25 mouse cellular contexts compared by ENCODE assay signal in the genomic region with DNA sequence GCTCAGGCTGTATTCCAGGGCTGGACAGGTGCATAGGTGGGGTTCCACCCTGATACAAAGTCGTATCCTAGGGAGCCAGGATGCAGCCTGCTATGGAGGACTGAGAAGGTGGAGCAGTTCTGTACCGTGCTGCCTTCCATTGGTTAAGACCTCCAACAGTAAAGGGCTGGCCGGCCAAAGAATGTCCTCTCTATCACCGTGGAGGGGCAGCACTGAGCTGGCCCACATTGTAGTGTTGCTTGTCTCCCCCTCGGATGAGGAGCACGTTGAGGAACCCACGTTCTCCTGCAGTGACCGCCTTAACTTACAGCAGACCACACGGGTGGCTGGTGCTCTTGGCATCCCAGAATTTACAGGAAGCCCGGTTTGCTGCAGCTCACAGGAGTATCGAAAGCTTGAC. TPM values are rescaled to one million over a fixed set of nuclear protein-coding genes. Genes with fewer than 3 reads are reported as not detected.
DNase-seq lines count a peak whose midpoint lies in the region; ATAC-seq and TF ChIP-seq lines count a peak whose summit lies in the region.
"Had no signal": no experiment of that assay in that cellular context is flagged by ENCODE, and none has a peak within 500 bp of the region (broad histone marks: within the 10 kb centered on the region; RNA-seq: fewer than 3 reads in every experiment).

No protein-coding gene starts in this region.

- TF ChIP-seq POLR2A in ES-Bruce4 (IDR thresholded peaks at IDR 0.05; ENCODE audit: insufficient read depth, low read length) = no peak

- no peak overlapping the region for H3K4me3 ChIP-seq in hindbrain, postnatal 0 days (ENCODE audit: low read length)
- H3K4me3 ChIP-seq in hindbrain, embryonic 12.5 days = no peak overlapping the region
- H3K4me3 ChIP-seq in lung, embryonic 14.5 days (ENCODE audit: low read depth, low read length) = no peak overlapping the region
- H3K4me3 ChIP-seq in ES-Bruce4 (ENCODE audit: low read depth, low read length) = no peak overlapping the region
- H3K4me3 ChIP-seq: embryonic facial prominence, embryonic 10.5 days; forebrain, embryonic 15.5 days; limb, embryonic 15.5 days had no signal

- 52% methylated on average over 11 of the region's 11 CpGs for WGBS in hindbrain, postnatal 0 days
- 52% methylated on average over 11 of the region's 11 CpGs for WGBS in hindbrain, embryonic 12.5 days
- WGBS in lung, embryonic 14.5 days = 61% methylated on average over 11 of the region's 11 CpGs

- ATAC-seq in hindbrain, postnatal 0 days = no peak
- ATAC-seq in hindbrain, embryonic 12.5 days (ENCODE audit: low FRiP score) = no peak
- no peak for ATAC-seq in lung, embryonic 14.5 days (ENCODE audit: insufficient read depth)
- ATAC-seq: forebrain, embryonic 15.5 days had no signal

- TF ChIP-seq EP300 in ES-Bruce4 (IDR thresholded peaks at IDR 0.05; ENCODE audit: insufficient read depth, low read depth, low read length) = no peak

- H3K4me2 ChIP-seq in hindbrain, postnatal 0 days (ENCODE audit: low read depth, low read length) = no peak overlapping the region
- H3K4me2 ChIP-seq in hindbrain, embryonic 12.5 days (replicated peaks) = no peak overlapping the region
- H3K4me2 ChIP-seq in lung, embryonic 14.5 days = no peak overlapping the region
- H3K4me2 ChIP-seq: forebrain, embryonic 15.5 days; heart, embryonic 11.5 days; hindbrain, embryonic 14.5 days; limb, embryonic 15.5 days had no signal

- DNase-seq in hindbrain, postnatal 0 days (ENCODE audit: low spot score) = no peak
- no peak for DNase-seq in lung, embryonic 14.5 days
- DNase-seq in lung, postnatal 14 days = no peak
- DNase-seq in ZHBTc4 (ENCODE audit: low read depth, low spot score) = peak; percentile 61
- no peak for DNase-seq in kidney, postnatal 36 days
- DNase-seq: adrenal gland, adult 2 months; B cell, adult 2 months; cerebellum, adult 11-12 months; cerebellum, postnatal 36 days; gastrocnemius, postnatal 10 days; heart, postnatal 10 days; kidney, adult 9 months; kidney, postnatal 4 days; left cerebral cortex, postnatal 4 days; lung, adult 18-20 months; lung, postnatal 36 days; right cerebral cortex, postnatal 14 days had no signal

- H3K9ac ChIP-seq in hindbrain, postnatal 0 days (replicated peaks; ENCODE audit: low read length) = no peak overlapping the region
- H3K9ac ChIP-seq in hindbrain, embryonic 12.5 days = no peak overlapping the region
- no peak overlapping the region for H3K9ac ChIP-seq in lung, embryonic 14.5 days
- H3K9ac ChIP-seq in ES-Bruce4 (ENCODE audit: low read depth, poor library complexity, severe bottlenecking) = no peak overlapping the region
- H3K9ac ChIP-seq: forebrain, embryonic 15.5 days; hindbrain, embryonic 14.5 days; limb, embryonic 15.5 days had no signal

- no peaks in the 10 kb centered on the region for H3K27me3 ChIP-seq in hindbrain, postnatal 0 days (ENCODE audit: insufficient read depth, low read length)
- no peaks in the 10 kb centered on the region for H3K27me3 ChIP-seq in hindbrain, embryonic 12.5 days
- H3K27me3 ChIP-seq in lung, embryonic 14.5 days (ENCODE audit: insufficient read depth, low read length) = no peaks in the 10 kb centered on the region
- H3K27me3 ChIP-seq in ES-Bruce4 (ENCODE audit: control insufficient read depth, insufficient read depth, low read length, poor library complexity, severe bottlenecking) = no peaks in the 10 kb centered on the region
- H3K27me3 ChIP-seq: CH12.LX; forebrain, embryonic 15.5 days; limb, embryonic 15.5 days had no signal

- peak; percentile 43 for TF ChIP-seq CTCF in hindbrain, postnatal 0 days (IDR thresholded peaks at IDR 0.05; ENCODE audit: low read depth)
- TF ChIP-seq CTCF in lung, embryonic 14.5 days (IDR thresholded peaks at IDR 0.05; ENCODE audit: low read depth) = peak; percentile 26; the same call in 1 of the 2 replicates
- TF ChIP-seq CTCF in ES-Bruce4 (IDR thresholded peaks at IDR 0.05; ENCODE audit: low read depth, low read length) = peak; percentile 70

- H3K9me3 ChIP-seq in hindbrain, postnatal 0 days (ENCODE audit: low read length) = no peaks in the 10 kb centered on the region
- no peaks in the 10 kb centered on the region for H3K9me3 ChIP-seq in hindbrain, embryonic 12.5 days (replicated peaks)
- no peaks in the 10 kb centered on the region for H3K9me3 ChIP-seq in lung, embryonic 14.5 days (ENCODE audit: low read depth, low read length)
- no peaks in the 10 kb centered on the region for H3K9me3 ChIP-seq in ES-Bruce4 (replicated peaks; ENCODE audit: control insufficient read depth, insufficient read depth, low read length, poor library complexity, severe bottlenecking)
- H3K9me3 ChIP-seq: forebrain, embryonic 15.5 days; limb, embryonic 15.5 days had no signal

- H3K27ac ChIP-seq in hindbrain, postnatal 0 days = no peak overlapping the region
- H3K27ac ChIP-seq in hindbrain, embryonic 12.5 days = no peak overlapping the region
- H3K27ac ChIP-seq in lung, embryonic 14.5 days (ENCODE audit: low read depth) = no peak overlapping the region
- no peak overlapping the region for H3K27ac ChIP-seq in ES-Bruce4 (ENCODE audit: insufficient read depth, low read length)
- H3K27ac ChIP-seq: embryonic facial prominence, embryonic 10.5 days; forebrain, embryonic 15.5 days; hindbrain, embryonic 14.5 days; limb, embryonic 15.5 days had no signal

- peaks cover 14% of the 10 kb centered on the region; the same call in 1 of the 2 replicates for H3K4me1 ChIP-seq in hindbrain, postnatal 0 days (ENCODE audit: insufficient read depth, low read length)
- peaks cover 31% of the 10 kb centered on the region for H3K4me1 ChIP-seq in hindbrain, embryonic 12.5 days
- peaks cover 12% of the 10 kb centered on the region; the same call in 1 of the 2 replicates for H3K4me1 ChIP-seq in lung, embryonic 14.5 days (ENCODE audit: insufficient read depth)
- peaks cover 3% of the 10 kb centered on the region for H3K4me1 ChIP-seq in ES-Bruce4 (ENCODE audit: control insufficient read depth, insufficient read depth, low read length)

- H3K36me3 ChIP-seq in hindbrain, postnatal 0 days (ENCODE audit: insufficient read depth, low read length) = no peaks in the 10 kb centered on the region
- H3K36me3 ChIP-seq in hindbrain, embryonic 12.5 days = no peaks in the 10 kb centered on the region
- H3K36me3 ChIP-seq in lung, embryonic 14.5 days (ENCODE audit: insufficient read depth) = peaks cover 12% of the 10 kb centered on the region
- no peaks in the 10 kb centered on the region for H3K36me3 ChIP-seq in ES-Bruce4 (ENCODE audit: control insufficient read depth, insufficient read depth, low read length, poor library complexity, severe bottlenecking)

RNA-seq across cellular contexts. Expression of gene Zbed3, which starts 7.1 kb away (rescaled TPM):
- 20.5 and 24.1 TPM in 2 replicates for total RNA-seq in hindbrain, postnatal 0 days (2014; rRNA removed)
- polyA plus RNA-seq in hindbrain, postnatal 0 days (2015; fragmentation: Nextera tagmentation; extraction: Ambion mirVana) = 34.3 and 38.2 TPM in 2 replicates
- 67.7 and 74.5 TPM in 2 replicates for polyA plus RNA-seq in hindbrain, embryonic 12.5 days (2016; fragmentation: Nextera tagmentation; extraction: Ambion mirVana)
- polyA plus RNA-seq in lung, embryonic 14.5 days (2014; fragmentation: Nextera tagmentation; extraction: Ambion mirVana) = 73.5 and 74.9 TPM in 2 replicates
- polyA plus RNA-seq in ES-Bruce4 (2011; ENCODE audit: insufficient read depth, insufficient read length, low read depth, missing spikeins) = 12.3 and 13.7 TPM in 2 replicates

RNA-seq across cellular contexts. Expression of gene Aggf1, which starts 44.6 kb away (rescaled TPM):
- total RNA-seq in hindbrain, postnatal 0 days (2014; rRNA removed) = 23.7 and 28.4 TPM in 2 replicates
- polyA plus RNA-seq in hindbrain, postnatal 0 days (2015; fragmentation: Nextera tagmentation; extraction: Ambion mirVana) = 29.1 and 30.4 TPM in 2 replicates
- polyA plus RNA-seq in hindbrain, embryonic 12.5 days (2016; fragmentation: Nextera tagmentation; extraction: Ambion mirVana) = 51.3 and 52.8 TPM in 2 replicates
- 32.2 and 35.7 TPM in 2 replicates for polyA plus RNA-seq in lung, embryonic 14.5 days (2014; fragmentation: Nextera tagmentation; extraction: Ambion mirVana)
- 42.2 and 42.4 TPM in 2 replicates for polyA plus RNA-seq in ES-Bruce4 (2011; ENCODE audit: insufficient read depth, insufficient read length, low read depth, missing spikeins)
